Mouse (Mus musculus) forebrain, postnatal 0 days (tissue): ENCODE results near the gene Gm11627. TPM values are rescaled to one million over a fixed set of nuclear protein-coding genes. Genes with fewer than 3 reads are reported as not detected.
A peak's percentile ranks its signal among the peaks of the same experiment; 100 is the strongest.

Experiments used
- ATAC-seq: fragments of 200-750 bp; cut with Nextera tagmentation; 2 replicates; pipeline ENCODE4 v1.8.0; 2017; ENCODE audit warnings: mild to moderate bottlenecking, moderate library complexity
- DNase-seq: peaks from one replicate; pipeline ENCODE4 v3.0.0-alpha.2; 2015
- H3K27ac ChIP-seq: fragments of 300-500 bp; sonication (generic); 2 replicates; pipeline ENCODE4 v1.5.1; 2014; ENCODE audit warnings: low read depth, mild to moderate bottlenecking, antibody characterized with exemption, low read length, moderate library complexity, mixed read lengths
- H3K27me3 ChIP-seq: fragments of 300-500 bp; sonication (generic); 2 replicates; pipeline ENCODE4 v1.6.1; 2014; ENCODE audit warnings: mild to moderate bottlenecking, low read length, mixed read lengths; ENCODE audit not compliant: insufficient read depth
- H3K36me3 ChIP-seq: fragments of 300-500 bp; sonication (generic); 2 replicates; pipeline ENCODE4 v1.6.1; 2014; ENCODE audit warnings: mild to moderate bottlenecking, moderate library complexity; ENCODE audit not compliant: insufficient read depth
- H3K4me1 ChIP-seq: fragments of 300-500 bp; sonication (generic); 2 replicates; pipeline ENCODE4 v1.6.1; 2014; ENCODE audit warnings: antibody characterized with exemption; ENCODE audit not compliant: insufficient read depth
- H3K4me2 ChIP-seq: fragments of 300-500 bp; sonication (generic); 2 replicates; pipeline ENCODE4 v1.6.1; 2014; ENCODE audit warnings: low read depth, mild to moderate bottlenecking, moderate library complexity
- H3K4me3 ChIP-seq: fragments of 300-500 bp; sonication (generic); 2 replicates; pipeline ENCODE4 v1.5.1; 2014; ENCODE audit warnings: low read depth, low read length, mixed read lengths
- H3K9ac ChIP-seq: fragments of 300-500 bp; sonication (generic); 2 replicates; pipeline ENCODE4 v1.6.1; 2014; ENCODE audit warnings: mild to moderate bottlenecking
- H3K9me3 ChIP-seq: fragments of 300-500 bp; sonication (generic); 2 replicates; pipeline ENCODE4 v1.6.1; 2016; ENCODE audit warnings: low read length
- CTCF ChIP-seq: sonication (generic); IDR thresholded peaks from 2 replicates; pipeline ENCODE4 v1.5.1; 2016; ENCODE audit warnings: antibody characterized with exemption, control low read depth, low read depth
- WGBS: fragments of 180-500 bp; shearing (Covaris S2); extraction: QIAGEN DNeasy Blood & Tissue Kit; methylation state at CpG from one replicate; pipeline ENCODE4 v1.1.7; 2014; 5-methylcytosine and 5-hydroxymethylcytosine counted together
- polyA plus RNA-seq: library from polyadenylated mRNA; unstranded; fragments of >200 nt; fragmentation: Nextera tagmentation; extraction: Ambion mirVana; gene quantifications from 2 replicates; pipeline ENCODE4 v1.2.1, GENCODE M21; 2015
- total RNA-seq: library from RNA; depleted of rRNA; stranded (reverse); fragments of >200 nt; gene quantifications from 2 replicates; pipeline ENCODE4 v1.2.3, GENCODE M21; 2014

Gm11627 gene
- total and polyA plus RNA-seq, 2 experiments from 2014 or later, result 2.6 to 3.7 TPM

GRCm38 (mm10) chr11:102581281-102582015, 2.2 kb upstream of the Gm11627 start:
- DNase-seq (no peak), ATAC-seq (no peak)
- no peak for TF ChIP-seq CTCF
- Histone ChIP-seq H3K4me2 (no peak overlapping the region), H3K27ac (0 out of 2 replicates have a peak overlapping the region, but pooled peaks have one; percentile 15), H3K9me3 (no peaks in the 10 kb centered on the region), H3K4me3 (no peak overlapping the region), H3K9ac (no peak overlapping the region), H3K36me3 (no peaks in the 10 kb centered on the region), H3K27me3 (no peaks in the 10 kb centered on the region), H3K4me1 (0 out of 2 replicates have a peak, but pooled peaks cover 3% of the 10 kb centered on the region)
- WGBS, result 14% methylated on average over 11 of the region's 11 CpGs

GRCm38 (mm10) chr11:102580034-102580330, 721 bp upstream of the Gm11627 start:
- H3K9ac ChIP-seq, result no peak overlapping the region
- no peak overlapping the region for H3K4me3 ChIP-seq
- 0 out of 2 replicates have a peak overlapping the region, but pooled peaks have one; percentile 40 for H3K27ac ChIP-seq
- DNase-seq, result no peak
- no peaks in the 10 kb centered on the region for H3K27me3 ChIP-seq
- H3K4me2 ChIP-seq, result no peak overlapping the region
- 32% methylated on average over 3 of the region's 3 CpGs for WGBS
- H3K4me1 ChIP-seq, result 0 out of 2 replicates have a peak, but pooled peaks cover 3% of the 10 kb centered on the region
- no peak for TF ChIP-seq CTCF
- no peaks in the 10 kb centered on the region for H3K36me3 ChIP-seq
- no peak for ATAC-seq
- no peaks in the 10 kb centered on the region for H3K9me3 ChIP-seq

DNA sequence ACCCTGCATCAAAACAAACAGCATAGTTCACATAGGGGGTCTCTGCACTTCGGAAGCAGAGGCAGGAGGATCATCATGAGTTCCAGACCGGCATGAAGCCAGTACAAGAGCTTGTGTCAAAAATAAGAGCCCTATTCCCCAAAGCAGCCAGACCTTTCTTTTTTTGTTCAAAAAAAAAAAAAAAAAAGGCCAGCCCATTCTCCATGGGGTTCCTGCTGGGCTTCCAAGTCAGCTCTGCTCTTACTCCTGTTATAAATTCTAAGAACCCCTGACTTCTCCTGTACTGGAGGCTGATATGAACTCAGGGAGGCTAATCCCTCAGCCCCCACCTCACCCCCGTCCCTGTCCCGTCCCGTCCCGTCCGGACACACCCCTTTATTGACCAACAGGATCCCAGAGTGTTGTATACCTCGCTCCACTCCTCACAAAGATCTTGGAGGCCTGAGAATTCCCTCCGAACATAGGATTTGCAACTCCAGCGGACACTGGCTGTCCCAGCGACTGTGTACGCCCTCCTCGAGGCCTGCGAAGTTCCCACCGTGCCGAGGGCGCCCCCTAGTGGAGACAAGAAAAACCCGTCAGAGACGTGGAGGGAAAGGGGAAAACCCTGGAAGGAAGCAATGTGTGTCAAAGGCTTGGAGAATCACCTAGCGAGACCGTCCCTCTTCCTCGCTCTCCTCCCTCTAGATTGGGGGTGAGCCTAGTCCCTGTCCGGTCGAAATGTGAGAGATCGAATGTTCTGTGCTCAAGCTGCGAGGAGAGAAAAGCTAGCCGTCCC, 731 bp downstream of the Gm11627 start:
- H3K4me1 ChIP-seq, result 0 out of 2 replicates have a peak, but pooled peaks cover 3% of the 10 kb centered on the region
- H3K36me3 ChIP-seq, result no peaks in the 10 kb centered on the region
- peak overlapping the region; percentile 42 for H3K27ac ChIP-seq
- TF ChIP-seq CTCF, result peak; percentile 89
- H3K27me3 ChIP-seq, result no peaks in the 10 kb centered on the region
- no peak overlapping the region for H3K9ac ChIP-seq
- H3K9me3 ChIP-seq, result no peaks in the 10 kb centered on the region
- DNase-seq (peak; percentile 78), ATAC-seq (peak; percentile 66)
- H3K4me3 ChIP-seq, result peak overlapping the region; percentile 19
- WGBS, result 3% methylated on average over 27 of the region's 27 CpGs
- H3K4me2 ChIP-seq, result peak overlapping the region; percentile 39

GRCm38 (mm10) chr11:102576050-102576754, 3.1 kb downstream of the Gm11627 start:
- Histone ChIP-seq H3K4me3 (no peak overlapping the region), H3K4me2 (no peak overlapping the region), H3K27ac (no peak overlapping the region), H3K9me3 (no peaks in the 10 kb centered on the region), H3K4me1 (0 out of 2 replicates have a peak, but pooled peaks cover 3% of the 10 kb centered on the region), H3K27me3 (no peaks in the 10 kb centered on the region), H3K9ac (no peak overlapping the region), H3K36me3 (no peaks in the 10 kb centered on the region)
- no peak for DNase-seq
- no peak for TF ChIP-seq CTCF
- WGBS, result 69% methylated on average over 13 of the region's 13 CpGs
- no peak for ATAC-seq

DNA sequence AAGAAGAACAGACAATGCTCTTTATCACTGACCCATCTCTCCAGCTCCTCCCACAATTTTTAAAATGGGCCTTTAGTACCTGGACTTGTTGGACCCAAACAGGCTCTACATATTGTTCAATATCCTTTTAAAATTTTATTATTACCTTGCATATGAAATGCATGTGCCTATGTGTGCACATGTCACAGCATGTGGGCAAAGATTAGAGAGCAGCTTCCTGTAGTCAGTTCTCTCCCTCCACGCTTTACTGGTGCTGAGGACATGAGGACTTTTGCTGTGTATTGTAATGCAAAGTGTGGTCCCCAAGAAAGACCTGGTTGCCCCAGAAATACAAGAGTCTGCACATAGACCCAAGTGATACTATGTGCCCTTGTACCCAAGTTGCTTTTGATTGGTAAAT, 4.2 kb downstream of the Gm11627 start:
- Histone ChIP-seq H3K9me3 (no peaks in the 10 kb centered on the region), H3K4me1 (0 out of 2 replicates have a peak, but pooled peaks cover 3% of the 10 kb centered on the region), H3K4me3 (no peak overlapping the region), H3K9ac (no peak overlapping the region), H3K36me3 (no peaks in the 10 kb centered on the region), H3K4me2 (no peak overlapping the region), H3K27ac (no peak overlapping the region), H3K27me3 (no peaks in the 10 kb centered on the region)
- ATAC-seq (no peak), DNase-seq (no peak)
- WGBS, result 45% methylated on average over 1 of the region's 1 CpGs
- no peak for TF ChIP-seq CTCF

GRCm38 (mm10) chr11:102572866-102573663, 6.2 kb downstream of the Gm11627 start:
- H3K4me1 ChIP-seq, result no peaks in the 10 kb centered on the region
- H3K27me3 ChIP-seq, result no peaks in the 10 kb centered on the region
- ATAC-seq (peak; percentile 78), DNase-seq (peak; percentile 94)
- peak overlapping the region; percentile 34; the same call in 1 of the 2 replicates for H3K9ac ChIP-seq
- peak overlapping the region; percentile 37 for H3K4me3 ChIP-seq
- H3K36me3 ChIP-seq, result no peaks in the 10 kb centered on the region
- peak overlapping the region; percentile 60 for H3K4me2 ChIP-seq
- no peak overlapping the region for H3K27ac ChIP-seq
- peak; percentile 94 for TF ChIP-seq CTCF
- WGBS, result 4% methylated on average over 18 of the region's 18 CpGs
- no peaks in the 10 kb centered on the region for H3K9me3 ChIP-seq
